Mouse (Mus musculus): Measurements from ENCODE around the gene Actr8.

Actr8 gene

DNA sequence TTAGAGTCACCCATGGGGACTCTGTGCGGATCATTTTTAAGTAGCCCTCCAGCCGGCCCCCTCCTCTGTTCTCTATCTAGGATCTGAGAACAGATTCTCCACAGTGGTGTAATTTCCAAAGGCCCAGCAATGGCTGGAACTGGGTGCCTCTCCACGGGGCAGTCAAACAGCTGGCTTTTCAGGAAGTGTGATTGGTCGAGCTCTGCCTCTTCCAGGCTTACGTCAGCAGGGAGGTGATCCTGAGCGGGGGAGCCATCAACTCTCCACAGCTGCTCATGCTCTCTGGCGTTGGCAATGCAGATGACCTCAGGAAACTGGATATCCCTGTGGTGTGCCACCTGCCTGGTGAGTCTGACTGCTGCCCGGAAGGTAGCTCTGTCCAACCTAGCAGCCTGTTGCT is 55.3 kb downstream of the Actr8 start:
- no peak for DNase-seq (ENCODE audit: extremely low read depth, low read depth, low spot score)

DNA sequence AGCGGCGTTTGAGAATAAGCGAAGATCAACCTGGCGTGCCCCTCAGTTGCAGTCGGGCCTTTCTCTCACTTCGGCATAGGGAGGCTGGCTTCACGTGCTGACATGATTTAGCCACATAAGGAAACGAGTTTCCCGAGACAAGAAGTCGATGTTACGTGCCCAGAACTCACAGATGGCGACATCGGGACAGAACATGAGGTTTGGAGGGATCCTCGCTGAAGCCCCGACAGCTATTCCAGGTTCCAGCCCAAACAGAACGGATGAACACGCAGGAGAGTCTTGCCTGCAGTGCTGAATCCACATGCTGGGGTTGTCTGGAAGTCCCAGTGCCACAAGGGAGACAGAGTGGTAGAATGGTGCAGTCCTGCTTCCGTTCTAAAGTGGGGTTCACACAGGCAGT is 60.3 kb downstream of the Actr8 start:
- DNase-seq (ENCODE audit: extremely low read depth, low read depth, low spot score) = no peak

GRCm38 (mm10) chr14:30039413-30039812 is 61.3 kb downstream of the Actr8 start:
- DNase-seq (ENCODE audit: extremely low read depth, low read depth, low spot score) = no peak

DNA sequence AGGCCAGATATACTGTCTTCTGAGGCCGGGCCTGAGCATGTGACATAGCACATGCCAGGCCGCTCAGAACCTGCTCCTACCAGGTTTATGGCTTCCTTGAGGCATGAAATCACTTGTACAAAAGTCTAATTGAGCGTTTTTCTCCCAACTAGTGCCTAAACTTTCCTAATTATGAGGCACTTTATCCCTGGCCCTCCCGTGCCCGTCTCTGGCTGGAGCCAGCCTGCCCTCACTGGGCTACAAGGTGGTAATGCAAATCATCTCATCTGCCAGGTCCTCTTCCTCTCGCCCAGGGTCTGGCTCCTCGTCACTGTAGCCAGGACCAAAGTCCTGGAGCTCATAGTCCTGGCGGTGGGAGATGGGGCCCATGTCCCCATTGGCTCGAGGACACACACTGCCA is 63.7 kb downstream of the Actr8 start:
- DNase-seq (ENCODE audit: extremely low read depth, low read depth, low spot score) = no peak

DNA sequence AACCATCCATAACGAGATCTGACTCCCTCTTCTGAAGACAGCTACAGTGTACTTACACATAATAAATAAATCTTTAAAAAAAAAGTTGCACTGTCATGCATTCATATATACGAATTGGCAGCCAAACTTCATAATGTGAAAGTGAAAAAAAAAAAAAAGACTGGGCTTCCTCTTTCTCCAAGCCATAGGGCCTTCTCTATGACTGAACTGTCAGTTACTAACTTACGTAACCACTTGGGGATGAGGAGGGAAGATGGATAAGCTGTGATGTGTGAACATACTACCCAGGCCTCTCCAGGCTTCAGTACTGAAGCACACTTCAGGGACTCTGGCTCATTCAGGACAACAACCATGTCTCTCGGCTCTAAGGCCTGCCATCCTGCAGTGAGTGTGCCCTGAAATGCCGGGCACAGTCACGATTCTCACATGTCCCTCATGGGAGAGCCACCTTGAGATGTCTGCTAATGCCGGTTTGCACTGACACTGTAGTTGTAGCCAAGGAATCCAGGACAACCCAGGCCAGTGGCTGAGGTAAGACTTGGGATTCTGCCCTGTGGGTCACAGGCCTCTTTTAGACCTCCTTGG is 65.3 kb downstream of the Actr8 start:
- DNase-seq (ENCODE audit: extremely low read depth, low read depth, low spot score) = no peak

DNA sequence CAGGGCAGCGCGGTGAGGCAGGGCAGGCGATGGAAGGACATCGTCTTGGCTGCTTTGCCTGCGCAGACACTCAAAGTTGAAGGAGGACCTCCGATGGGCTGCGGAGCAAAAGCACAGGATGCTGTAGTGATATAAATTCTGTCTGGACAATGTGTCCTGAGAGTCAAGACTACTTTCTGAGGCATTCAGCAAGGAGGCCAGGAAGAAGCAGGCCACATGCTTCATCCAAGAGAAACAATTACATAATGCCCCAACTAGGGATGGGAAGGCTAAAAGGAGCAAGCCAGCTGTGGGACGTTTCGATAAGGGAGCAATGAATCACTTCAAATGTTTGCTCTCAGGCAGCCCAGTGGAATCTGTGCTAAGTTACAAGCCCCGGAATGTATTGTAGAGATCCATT is 67.1 kb downstream of the Actr8 start:
- DNase-seq (ENCODE audit: extremely low read depth, low read depth, low spot score) = no peak

DNA sequence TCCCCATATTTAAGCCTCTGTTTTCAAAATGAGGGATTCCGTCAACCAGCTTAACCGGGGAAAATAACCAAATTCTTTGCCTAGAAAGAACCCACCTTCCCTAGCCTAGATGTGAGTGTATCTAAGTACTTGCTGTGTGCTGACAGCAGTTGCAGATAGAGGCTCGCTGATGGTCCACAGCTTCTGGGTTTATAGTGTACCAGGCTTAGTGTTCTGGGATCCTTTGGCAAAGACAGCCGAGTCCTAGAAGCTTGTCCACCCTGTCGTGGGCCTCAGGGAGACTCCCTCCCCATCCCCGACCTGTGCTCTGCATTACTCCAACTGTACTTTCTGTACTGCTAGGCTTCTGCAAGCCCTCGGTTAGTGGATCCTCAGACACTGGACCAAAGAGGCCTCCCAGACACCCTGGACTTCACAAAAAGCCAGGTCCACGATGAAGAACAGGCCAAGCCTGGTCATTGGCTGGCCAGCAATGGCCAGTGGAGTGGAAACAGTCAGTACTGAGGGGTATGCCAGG is 67.6 kb downstream of the Actr8 start:
- DNase-seq (ENCODE audit: extremely low read depth, low read depth, low spot score) = no peak

GRCm38 (mm10) chr14:30046976-30047375 is 68.8 kb downstream of the Actr8 start:
- DNase-seq (ENCODE audit: extremely low read depth, low read depth, low spot score) = no peak

DNA sequence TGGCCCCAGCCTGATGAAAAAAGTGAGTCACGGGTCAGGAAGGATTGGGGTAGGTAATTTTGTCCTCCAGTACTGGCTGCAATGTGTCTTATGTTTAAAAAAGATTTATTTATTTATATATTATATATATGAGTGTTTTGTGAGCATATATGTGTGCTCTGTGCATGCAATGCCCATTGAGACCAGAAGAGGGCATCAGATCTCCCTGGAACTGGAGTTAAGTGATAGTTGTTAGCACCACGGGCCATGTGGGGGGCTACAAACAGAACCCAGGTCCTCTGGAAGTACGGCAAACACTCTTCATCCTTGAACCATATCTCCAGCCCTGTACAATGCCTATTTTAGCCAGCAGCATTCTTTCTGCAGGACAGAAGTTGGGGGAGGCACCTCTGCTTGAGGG is 69.9 kb downstream of the Actr8 start:
- DNase-seq (ENCODE audit: extremely low read depth, low read depth, low spot score) = no peak

- no peak for DNase-seq (ENCODE audit: extremely low read depth, low read depth, low spot score)
Observed at GRCm38 (mm10) chr14:30050280-30050679, 72.1 kb downstream of the Actr8 start.

DNA sequence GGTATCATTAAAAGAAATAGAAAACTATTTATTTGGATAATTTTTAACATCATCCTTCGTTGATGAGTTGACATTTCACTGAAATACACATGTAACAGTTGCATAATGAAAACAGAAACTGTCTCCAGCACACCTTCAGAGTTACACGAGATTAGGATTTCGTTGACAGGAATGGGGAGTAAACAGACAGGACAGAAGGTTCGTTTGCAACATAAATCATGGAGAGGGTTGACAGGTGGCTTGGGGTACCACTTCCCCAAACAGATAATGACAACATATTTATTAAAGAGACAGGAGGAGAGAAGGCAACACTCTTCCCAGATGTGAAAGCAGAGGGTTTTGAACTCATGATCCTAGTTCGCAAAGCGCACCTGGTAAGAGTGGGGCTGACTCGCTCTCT is 76.8 kb downstream of the Actr8 start:
- no peak for DNase-seq (ENCODE audit: extremely low read depth, low read depth, low spot score)

Measured in fat pad, adult 2 months (tissue).